9 mouse cellular contexts compared by ENCODE assay signal in the genomic region with DNA sequence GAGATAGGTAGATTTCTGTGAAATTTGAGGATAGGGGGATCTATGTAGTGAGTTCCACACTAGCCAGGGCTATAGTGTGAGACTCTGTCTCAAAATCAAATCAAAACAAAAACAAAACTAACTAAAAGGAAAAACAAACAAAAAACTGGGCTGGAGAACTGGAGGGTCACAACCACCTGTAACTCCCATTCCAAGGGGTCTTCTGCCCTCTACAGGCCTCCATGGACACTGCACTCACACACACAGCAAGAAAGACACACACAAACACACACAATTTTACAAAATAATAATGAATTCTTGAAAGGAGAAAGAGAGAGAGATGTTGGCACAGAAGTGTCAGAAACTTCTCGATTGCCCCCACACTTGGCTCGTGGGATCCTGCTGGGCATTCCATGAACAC. TPM values are rescaled to one million over a fixed set of nuclear protein-coding genes. Genes with fewer than 3 reads are reported as not detected.
DNase-seq lines count a peak whose midpoint lies in the region.
"Had no signal": no experiment of that assay in that cellular context is flagged by ENCODE, and none has a peak within 500 bp of the region (broad histone marks: within the 10 kb centered on the region; RNA-seq: fewer than 3 reads in every experiment).

No protein-coding gene starts in this region.

- 81% methylated on average over 2 of the region's 2 CpGs for WGBS in embryonic facial prominence, embryonic 10.5 days

- H3K4me3 ChIP-seq in embryonic facial prominence, embryonic 10.5 days, result no peak overlapping the region
- H3K4me3 ChIP-seq: neural tube, embryonic 12.5 days had no signal

- no peaks in the 10 kb centered on the region for H3K36me3 ChIP-seq in embryonic facial prominence, embryonic 10.5 days (replicated peaks)
- H3K36me3 ChIP-seq: neural tube, embryonic 12.5 days had no signal

- no peaks in the 10 kb centered on the region; the same call in 1 of the 2 replicates for H3K27me3 ChIP-seq in embryonic facial prominence, embryonic 10.5 days (replicated peaks; ENCODE audit: low read depth, poor library complexity, severe bottlenecking)
- H3K27me3 ChIP-seq: neural tube, embryonic 12.5 days had no signal

- peak; percentile 41 to 70 for DNase-seq in cerebellum, postnatal 14 days
- DNase-seq in cerebellum, adult 11-12 months, result no peak
- peak; percentile 63 for DNase-seq in retina, embryonic 14.5 days (ENCODE audit: low spot score)
- DNase-seq in retina, postnatal 1 day, result no peak
- DNase-seq in embryonic facial prominence, embryonic 10.5 days (ENCODE audit: low spot score), result peak; percentile 25
- DNase-seq in thymus, postnatal 14 days, result peak; percentile 66
- no peak for DNase-seq in layer of hippocampus, adult 9-11 months
- no peak for DNase-seq in gastrocnemius, postnatal 25 days

- no peaks in the 10 kb centered on the region for H3K9me3 ChIP-seq in embryonic facial prominence, embryonic 10.5 days
- H3K9me3 ChIP-seq: neural tube, embryonic 12.5 days had no signal

- no peak overlapping the region for H3K27ac ChIP-seq in embryonic facial prominence, embryonic 10.5 days (replicated peaks)
- H3K27ac ChIP-seq: neural tube, embryonic 12.5 days had no signal

- peaks cover 24% of the 10 kb centered on the region for H3K4me1 ChIP-seq in embryonic facial prominence, embryonic 10.5 days
- H3K4me1 ChIP-seq: neural tube, embryonic 12.5 days had no signal

RNA-seq across cellular contexts. Expression of gene Sema4f, which starts 47.0 kb away (rescaled TPM):
- 1.4 and 2.1 TPM in 2 replicates for polyA plus RNA-seq in embryonic facial prominence, embryonic 10.5 days (2016; fragmentation: Nextera tagmentation; extraction: Ambion mirVana)
- under 1 TPM; 0.13 to 0.51 TPM for total RNA-seq in gastrocnemius, postnatal 25 days (2021)

RNA-seq across cellular contexts. Expression of gene M1ap, which starts 54.2 kb away (rescaled TPM):
- polyA plus RNA-seq in embryonic facial prominence, embryonic 10.5 days (2016; fragmentation: Nextera tagmentation; extraction: Ambion mirVana), result 0.31 and 0.56 TPM in 2 replicates
- not detected for total RNA-seq in gastrocnemius, postnatal 25 days (2021)
- polyA plus RNA-seq: neural tube, embryonic 12.5 days had no signal

Comparison
In these comparisons a context has a peak if more than half of its experiments do, and no peak if none do; other contexts are left out.
1. DNase-seq: peak in cerebellum, postnatal 14 days (2 of 2), retina, embryonic 14.5 days (single experiment), embryonic facial prominence, embryonic 10.5 days (single experiment) and thymus, postnatal 14 days (single experiment); none in cerebellum, adult 11-12 months (single experiment), retina, postnatal 1 day (single experiment), layer of hippocampus, adult 9-11 months (single experiment) and gastrocnemius, postnatal 25 days (single experiment).